Mouse (Mus musculus) ES-E14 (cell line): ENCODE results near the gene Hist1h4c. TPM values are rescaled to one million over a fixed set of nuclear protein-coding genes. Genes with fewer than 3 reads are reported as not detected.
"Not testable (repeated sequence)": the region's sequence is repeated elsewhere in the genome, so short reads cannot be mapped to it uniquely, and the experiment has no call there.

Experiments
- DNase-seq: peaks from one replicate; pipeline ENCODE4 v3.0.0-alpha.2; 2013; ENCODE audit warnings: low read depth, low spot score
- H3K27ac ChIP-seq: 2 replicates; pipeline ENCODE4 v1.5.1; 2012; ENCODE audit warnings: low read depth, mild to moderate bottlenecking, low read length, moderate library complexity, mixed read lengths; ENCODE audit not compliant: poor library complexity, insufficient read depth, severe bottlenecking
- H3K36me3 ChIP-seq: 2 replicates; pipeline ENCODE4 v1.6.1; 2012; ENCODE audit warnings: mild to moderate bottlenecking, low read length, moderate library complexity, mixed read lengths; ENCODE audit not compliant: control insufficient read depth, poor library complexity, insufficient read depth, severe bottlenecking
- H3K4me1 ChIP-seq, 2 experiments: fragments of 150-350 bp in 1 of 2; sonication (generic) in 1 of 2; 2 replicates each; pipeline ENCODE4 v1.6.1; 2012; ENCODE audit warnings: low read length in 2 of 2, mild to moderate bottlenecking in 1 of 2, mixed read lengths in 1 of 2; ENCODE audit not compliant: control insufficient read depth in 2 of 2, insufficient read depth in 2 of 2, poor library complexity in 1 of 2
- H3K4me3 ChIP-seq, 2 experiments: fragments of 150-350 bp in 1 of 2; sonication (generic) in 1 of 2; 2 replicates each; pipeline ENCODE4 v1.5.1; 2012; ENCODE audit warnings: low read length in 2 of 2, low read depth in 1 of 2, mild to moderate bottlenecking in 1 of 2, mixed read lengths in 1 of 2; ENCODE audit not compliant: insufficient read depth in 1 of 2, poor library complexity in 1 of 2, severe bottlenecking in 1 of 2
- H3K9ac ChIP-seq: 2 replicates; pipeline ENCODE4 v1.6.1; 2012; ENCODE audit warnings: low read depth, mild to moderate bottlenecking, low read length, mixed read lengths; ENCODE audit not compliant: poor library complexity, insufficient read depth, severe bottlenecking
- H3K9me3 ChIP-seq: fragments of 150-350 bp; sonication (generic); 2 replicates; pipeline ENCODE4 v1.6.1; 2012; ENCODE audit warnings: low read depth, mild to moderate bottlenecking, low read length; ENCODE audit not compliant: control insufficient read depth, insufficient read depth
- CHD2 ChIP-seq: IDR thresholded peaks from 2 replicates; pipeline ENCODE4 v1.6.1; 2014; ENCODE audit warnings: mild to moderate bottlenecking, low read depth, low read length, inconsistent platforms
- HCFC1 ChIP-seq: IDR thresholded peaks from 2 replicates; pipeline ENCODE4 v1.6.1; 2012; ENCODE audit warnings: low read length, inconsistent platforms, borderline replicate concordance; ENCODE audit not compliant: insufficient read depth
- MAFK ChIP-seq: IDR thresholded peaks from 2 replicates; pipeline ENCODE4 v1.6.1; 2014; ENCODE audit warnings: mild to moderate bottlenecking, low read depth, low read length, inconsistent platforms; ENCODE audit not compliant: insufficient read depth
- ZC3H11A ChIP-seq: IDR thresholded peaks from 2 replicates; pipeline ENCODE4 v1.6.1; 2012; ENCODE audit warnings: low read depth, mild to moderate bottlenecking, inconsistent platforms, low read length, borderline replicate concordance
- ZNF384 ChIP-seq: IDR thresholded peaks from 2 replicates; pipeline ENCODE4 v1.6.1; 2012; ENCODE audit warnings: low read depth, low read length, inconsistent platforms
- in situ Hi-C, 2 experiments: fragments of 600-800 bp; cut with MboI; formaldehyde crosslinking; loops; one replicate each; pipeline ENCODE4 v1.15.1; 2025; ENCODE audit warnings: low sequenced_read_pairs in 2 of 2, inconsistent platforms in 1 of 2; ENCODE audit not compliant: unreplicated experiment in 2 of 2
- total RNA-seq: library from RNA; depleted of rRNA; stranded (reverse); fragments of 300-350 nt; gene quantifications from 2 replicates; pipeline ENCODE4 v1.2.3, GENCODE M21; 2012

Hist1h4c gene
- total RNA-seq, 1 experiment: 496 TPM

- H3K9me3 ChIP-seq: no peaks in the 10 kb centered on the region
- in situ Hi-C loops: no loop called here
- H3K9ac ChIP-seq: no peak overlapping the region
- peaks cover 4 to 5% of the 10 kb centered on the region in 2 experiments; a peak in 2 of 4 replicates for H3K4me1 ChIP-seq
- no peak for TF ChIP-seq HCFC1
- no peak overlapping the region for H3K27ac ChIP-seq
- H3K4me3 ChIP-seq: no peak overlapping the region
- no peaks in the 10 kb centered on the region for H3K36me3 ChIP-seq
- DNase-seq: no peak
Measured at GRCm38 (mm10) chr13:23706771-23707170, 8.5 kb upstream of the Hist1h4c start.

- H3K4me3 ChIP-seq: no peak overlapping the region
- no peaks in the 10 kb centered on the region for H3K9me3 ChIP-seq
- peaks cover 4 to 5% of the 10 kb centered on the region in 2 experiments; a peak in 2 of 4 replicates for H3K4me1 ChIP-seq
- H3K36me3 ChIP-seq: no peaks in the 10 kb centered on the region
- TF ChIP-seq MAFK: no peak
- TF ChIP-seq CHD2: no peak
- TF ChIP-seq ZC3H11A: no peak
- no peak for TF ChIP-seq HCFC1
- TF ChIP-seq ZNF384: no peak
- in situ Hi-C loops: no loop called here
- no peak for DNase-seq
- H3K27ac ChIP-seq: no peak overlapping the region
- no peak overlapping the region for H3K9ac ChIP-seq
Measured at GRCm38 (mm10) chr13:23705751-23706356, 7.6 kb upstream of the Hist1h4c start.

- H3K4me1 ChIP-seq, in situ Hi-C loops, H3K4me3 ChIP-seq, DNase-seq, H3K36me3 ChIP-seq, H3K9me3 ChIP-seq, H3K9ac ChIP-seq, H3K27ac ChIP-seq: not testable (repeated sequence)
Measured at GRCm38 (mm10) chr13:23702801-23703200, 4.5 kb upstream of the Hist1h4c start.

DNA sequence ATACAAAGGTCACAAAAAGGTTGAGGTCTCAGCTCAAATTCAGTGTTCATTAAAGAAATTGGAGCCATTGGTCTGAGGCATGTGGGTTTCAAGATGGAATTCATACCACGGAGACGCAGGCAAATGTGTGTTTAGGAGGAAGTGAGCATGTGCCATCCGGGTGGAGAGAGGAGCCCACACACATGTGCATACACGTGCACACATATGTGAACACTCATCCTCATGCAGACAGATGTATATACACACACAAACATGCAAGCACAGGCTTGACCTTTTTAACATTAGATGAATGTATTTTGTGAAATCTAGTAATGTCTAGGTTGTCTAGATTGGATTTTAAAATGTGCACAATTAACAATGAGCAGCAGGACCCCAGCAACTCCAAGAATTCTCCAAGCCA is 4.0 kb upstream of the Hist1h4c start:
- H3K4me1 ChIP-seq: no peaks in the 10 kb centered on the region
- no peak overlapping the region for H3K4me3 ChIP-seq
- H3K9ac ChIP-seq: no peak overlapping the region
- H3K9me3 ChIP-seq: no peaks in the 10 kb centered on the region
- in situ Hi-C loops: no loop called here
- H3K36me3 ChIP-seq: no peaks in the 10 kb centered on the region
- TF ChIP-seq ZC3H11A: no peak
- no peak for TF ChIP-seq MAFK
- no peak for TF ChIP-seq HCFC1
- TF ChIP-seq CHD2: no peak
- TF ChIP-seq ZNF384: no peak
- DNase-seq: no peak
- no peak overlapping the region for H3K27ac ChIP-seq

DNA sequence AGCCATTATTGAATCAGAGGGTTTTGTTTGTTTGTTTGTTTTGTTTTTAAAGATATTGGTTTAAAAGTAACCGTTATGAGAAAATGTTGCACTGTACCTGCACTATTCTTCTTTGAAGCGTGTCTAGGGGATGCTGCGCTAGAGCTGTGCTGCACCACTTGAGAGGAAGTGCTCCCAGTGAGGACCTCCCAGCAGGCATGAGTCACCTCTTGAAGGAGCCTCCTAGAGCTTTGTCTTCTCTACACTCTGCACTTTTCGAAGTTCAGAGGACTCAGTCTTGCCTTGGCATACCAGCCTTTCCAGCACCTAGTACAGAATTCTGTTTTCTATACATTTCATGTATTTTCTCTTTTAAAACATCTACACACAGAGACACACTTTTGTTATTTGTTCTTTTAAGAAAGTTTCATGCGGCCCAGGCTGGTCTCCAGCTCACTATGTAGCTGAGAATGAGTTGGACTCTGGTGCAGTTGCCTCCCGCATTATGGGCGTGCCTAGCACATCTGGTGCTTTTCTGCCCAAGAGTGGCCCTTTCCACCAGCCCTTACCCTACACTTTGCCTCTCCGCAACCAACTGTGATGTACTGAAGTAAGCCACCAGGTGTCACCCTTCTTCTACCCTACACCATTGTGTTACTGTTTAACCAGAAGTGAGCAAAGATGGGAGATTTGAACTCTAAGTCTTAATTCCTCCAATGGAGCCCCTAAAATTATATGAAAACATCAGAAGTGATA is 2.7 kb upstream of the Hist1h4c start:
- peak; percentile 74 for DNase-seq
- Histone ChIP-seq H3K27ac (no peak overlapping the region), H3K9ac (no peak overlapping the region)

More for the DNA sequence above, 2.7 kb upstream of the Hist1h4c start:
- in situ Hi-C loops: no loop called here
- TF ChIP-seq CHD2 (no peak), ZC3H11A (peak; percentile 77), MAFK (no peak)
- Histone ChIP-seq H3K36me3 (no peaks in the 10 kb centered on the region), H3K9me3 (no peaks in the 10 kb centered on the region), H3K4me3 (no peak overlapping the region), H3K4me1 (0 out of 4 replicates have a peak, but pooled peaks cover 0 to 2% of the 10 kb centered on the region in 2 experiments)
